Mouse (Mus musculus) megakaryocyte, embryonic 14.5 days (primary cell): ENCODE data around the gene Fam131a. TPM values are rescaled to one million over a fixed set of nuclear protein-coding genes. Genes with fewer than 3 reads are reported as not detected.
A peak's percentile ranks its signal among the peaks of the same experiment; 100 is the strongest.

Experiments used
- H3K27me3 ChIP-seq: replicated peaks from 2 replicates; pipeline ENCODE3; 2012; ENCODE audit warnings: inconsistent platforms
- H3K36me3 ChIP-seq: replicated peaks from 2 replicates; pipeline ENCODE3; 2012; ENCODE audit warnings: low read length, inconsistent platforms, mixed read lengths
- H3K4me1 ChIP-seq: 2 replicates; pipeline ENCODE4 v1.6.1; 2012; ENCODE audit warnings: inconsistent platforms
- H3K4me3 ChIP-seq: replicated peaks from 2 replicates; pipeline ENCODE3; 2012; ENCODE audit warnings: moderate library complexity, mild to moderate bottlenecking, inconsistent platforms
- H3K9me3 ChIP-seq: 2 replicates; pipeline ENCODE4 v1.6.1; 2012; ENCODE audit warnings: inconsistent platforms
- FLI1 ChIP-seq: IDR thresholded peaks from 2 replicates; pipeline ENCODE4 v1.6.1; 2012; ENCODE audit warnings: low read length, inconsistent platforms, mixed read lengths
- GATA1 ChIP-seq: IDR thresholded peaks from 3 replicates; pipeline ENCODE4 v1.6.1; 2012; ENCODE audit warnings: mixed read lengths, low read length, inconsistent platforms, borderline replicate concordance
- polyA plus RNA-seq: library from polyadenylated mRNA; stranded (reverse); fragments of >175 nt; gene quantifications from 2 replicates; pipeline ENCODE4 v1.2.3, GENCODE M21; 2012; ENCODE audit warnings: low replicate concordance; ENCODE audit not compliant: insufficient read depth

Fam131a gene
- polyA plus RNA-seq, 1 experiment = 8.6 TPM

DNA sequence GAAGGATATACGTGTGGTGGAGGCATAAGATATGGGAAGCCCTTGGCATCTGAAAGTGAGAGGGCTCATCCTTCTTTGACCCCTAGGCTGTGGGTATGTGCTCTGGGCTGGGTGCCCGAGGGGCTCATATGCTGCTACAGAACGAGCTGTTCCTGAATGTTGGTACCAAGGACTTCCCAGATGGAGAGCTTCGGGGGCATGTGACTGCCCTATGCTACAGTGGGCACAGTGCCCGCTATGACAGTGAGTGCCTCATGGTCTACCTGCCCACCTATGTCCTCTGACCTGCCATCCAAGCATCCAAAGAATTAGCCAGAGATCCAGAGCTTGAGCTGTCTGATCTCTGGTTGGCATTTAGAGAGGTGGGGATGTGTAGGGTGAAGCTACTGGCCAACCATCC lies 43.8 kb downstream of the Fam131a start:
- no peaks in the 10 kb centered on the region for H3K36me3 ChIP-seq
- H3K27me3 ChIP-seq = peaks cover 89% of the 10 kb centered on the region
- no peak overlapping the region for H3K4me3 ChIP-seq
- peaks cover 23% of the 10 kb centered on the region for H3K9me3 ChIP-seq
- TF ChIP-seq GATA1 = no peak
- TF ChIP-seq FLI1 = no peak
- H3K4me1 ChIP-seq = peaks cover 26% of the 10 kb centered on the region

DNA sequence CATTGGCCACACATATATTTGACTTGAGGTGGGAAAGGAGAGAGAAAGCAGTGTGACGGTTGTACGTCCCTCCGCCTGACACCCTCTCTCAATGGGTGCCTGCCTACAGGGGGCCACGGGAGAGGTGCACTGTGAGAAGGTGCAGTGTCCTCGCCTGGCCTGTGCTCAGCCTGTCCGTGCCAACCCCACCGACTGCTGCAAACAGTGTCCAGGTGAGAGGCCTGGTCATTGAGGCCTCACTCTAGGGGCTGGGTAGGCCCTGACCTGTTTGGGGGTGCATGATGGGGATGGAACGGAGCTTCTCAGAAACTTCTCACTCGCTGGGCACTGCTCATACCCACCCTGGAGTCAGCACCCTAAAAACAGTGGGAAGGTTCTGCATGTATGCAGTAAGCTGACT lies 46.8 kb downstream of the Fam131a start:
- Histone ChIP-seq H3K36me3 (no peaks in the 10 kb centered on the region), H3K27me3 (peaks cover 79% of the 10 kb centered on the region), H3K4me3 (peak overlapping the region; percentile 2), H3K9me3 (peaks cover 29% of the 10 kb centered on the region), H3K4me1 (no peaks in the 10 kb centered on the region)
- TF ChIP-seq FLI1 (no peak), GATA1 (no peak)

DNA sequence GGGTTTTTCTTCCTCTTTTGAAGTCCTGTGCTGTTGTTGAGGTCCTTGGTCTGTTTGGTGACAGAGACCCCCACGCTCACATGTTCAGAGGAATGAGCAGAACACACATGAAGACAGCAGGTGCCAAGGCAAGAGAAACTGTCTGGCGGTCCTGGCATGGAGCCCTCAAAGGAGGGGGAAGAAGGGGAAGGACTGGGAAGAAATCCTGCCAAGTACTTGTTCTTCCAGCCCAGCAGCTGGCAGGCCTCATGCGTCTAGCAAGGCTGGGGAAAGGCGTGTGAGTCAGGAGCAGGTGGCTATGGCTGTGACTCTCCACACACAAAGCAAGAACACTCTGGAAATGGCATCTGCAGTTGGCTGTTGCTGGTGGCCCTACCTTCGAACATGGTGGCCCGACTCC lies 53.6 kb downstream of the Fam131a start:
- Histone ChIP-seq H3K27me3 (peaks cover 34% of the 10 kb centered on the region), H3K36me3 (no peaks in the 10 kb centered on the region), H3K4me3 (no peak overlapping the region), H3K4me1 (peaks cover 2% of the 10 kb centered on the region; the same call in 1 of the 2 replicates), H3K9me3 (peaks cover 11% of the 10 kb centered on the region; the same call in 1 of the 2 replicates)
- TF ChIP-seq FLI1 (no peak), GATA1 (no peak)

- peak overlapping the region; percentile 50 for H3K4me3 ChIP-seq
- H3K27me3 ChIP-seq = peaks cover 16% of the 10 kb centered on the region
- no peak for TF ChIP-seq GATA1
- no peak for TF ChIP-seq FLI1
- H3K9me3 ChIP-seq = peaks cover 5% of the 10 kb centered on the region; the same call in 1 of the 2 replicates
- peaks cover 1% of the 10 kb centered on the region; the same call in 1 of the 2 replicates for H3K4me1 ChIP-seq
- no peaks in the 10 kb centered on the region for H3K36me3 ChIP-seq
Observed at GRCm38 (mm10) chr16:20750518-20750917, 57.5 kb downstream of the Fam131a start.

Other genes starting within 250 kb of the Fam131a start
- 5.9 and 9.1 TPM in 2 replicates for gene Eif2b5, start 194.4 kb upstream of the Fam131a start, polyA plus RNA-seq
- gene Dvl3, start 176.3 kb upstream of the Fam131a start, polyA plus RNA-seq = 21.1 and 45.9 TPM in 2 replicates
- 49.0 and 228 TPM in 2 replicates for gene Ap2m1, start 157.8 kb upstream of the Fam131a start, polyA plus RNA-seq
- gene Abcf3, start 144.7 kb upstream of the Fam131a start, polyA plus RNA-seq = 24.1 TPM in 1 of 2 replicates, not detected in the other
- gene Vwa5b2, start 103.8 kb upstream of the Fam131a start, polyA plus RNA-seq = not detected in 2 replicates
- gene Eef1akmt4, start 81.6 kb upstream of the Fam131a start, polyA plus RNA-seq = 5.4 and 20.7 TPM in 2 replicates
- gene Gm49333, start 81.6 kb upstream of the Fam131a start, polyA plus RNA-seq = not detected in 2 replicates
- gene Alg3, start 81.5 kb upstream of the Fam131a start, polyA plus RNA-seq = 15.2 and 24.9 TPM in 2 replicates
- gene Camk2n2, start 72.0 kb upstream of the Fam131a start, polyA plus RNA-seq = 2.3 and 5.9 TPM in 2 replicates
- 0.48 TPM in 1 of 2 replicates, not detected in the other for gene Ece2, start 63.4 kb upstream of the Fam131a start, polyA plus RNA-seq
- 33.0 and 128 TPM in 2 replicates for gene Psmd2, start 41.6 kb upstream of the Fam131a start, polyA plus RNA-seq
- gene Eif4g1, start 24.9 kb upstream of the Fam131a start, polyA plus RNA-seq = 247 and 739 TPM in 2 replicates
- gene Polr2h, start 24.4 kb downstream of the Fam131a start, polyA plus RNA-seq = 2.9 TPM in 1 of 2 replicates, not detected in the other
- 2.1 TPM in 1 of 2 replicates, not detected in the other for gene Clcn2, start 24.5 kb downstream of the Fam131a start, polyA plus RNA-seq
- not detected in 2 replicates for gene Chrd, start 39.9 kb downstream of the Fam131a start, polyA plus RNA-seq
- not detected in 2 replicates for gene Thpo, start 41.3 kb downstream of the Fam131a start, polyA plus RNA-seq